Mouse (Mus musculus) kidney, embryonic 15.5 days (tissue): ENCODE measurements around the gene Gpc5. TPM values are rescaled to one million over a fixed set of nuclear protein-coding genes. Genes with fewer than 3 reads are reported as not detected.
A peak's percentile ranks its signal among the peaks of the same experiment; 100 is the strongest.

Experiments
- ATAC-seq: fragments of 200-750 bp; cut with Nextera tagmentation; replicated peaks from 2 replicates; pipeline ENCODE4 v1.8.0; 2017; ENCODE audit warnings: moderate TSS enrichment; ENCODE audit not compliant: low FRiP score
- H3K27ac ChIP-seq: fragments of 300-500 bp; sonication (generic); 2 replicates; pipeline ENCODE4 v1.5.1; 2015; ENCODE audit warnings: mild to moderate bottlenecking, inconsistent platforms
- H3K27me3 ChIP-seq: fragments of 300-500 bp; sonication (generic); 2 replicates; pipeline ENCODE4 v1.6.1; 2015; ENCODE audit warnings: inconsistent platforms
- H3K36me3 ChIP-seq: fragments of 300-500 bp; sonication (generic); 2 replicates; pipeline ENCODE4 v1.6.1; 2015; ENCODE audit warnings: inconsistent platforms
- H3K4me1 ChIP-seq: fragments of 300-500 bp; sonication (generic); 2 replicates; pipeline ENCODE4 v1.6.1; 2015; ENCODE audit warnings: inconsistent platforms
- H3K4me2 ChIP-seq: fragments of 300-500 bp; sonication (generic); 2 replicates; pipeline ENCODE4 v1.6.1; 2015; ENCODE audit warnings: moderate library complexity, mild to moderate bottlenecking, inconsistent platforms
- H3K4me3 ChIP-seq: fragments of 300-500 bp; sonication (generic); replicated peaks from 2 replicates; pipeline ENCODE4 v1.5.1; 2015; ENCODE audit warnings: mild to moderate bottlenecking, inconsistent platforms
- H3K9ac ChIP-seq: fragments of 300-500 bp; sonication (generic); 2 replicates; pipeline ENCODE4 v1.6.1; 2015; ENCODE audit warnings: mild to moderate bottlenecking, inconsistent platforms
- H3K9me3 ChIP-seq: fragments of 300-500 bp; sonication (generic); replicated peaks from 2 replicates; pipeline ENCODE4 v1.6.1; 2016; ENCODE audit warnings: inconsistent platforms
- WGBS: fragments of 180-500 bp; shearing (Covaris S2); methylation state at CpG from one replicate; pipeline ENCODE4 v1.1.7; 2015; ENCODE audit warnings: mixed read lengths; 5-methylcytosine and 5-hydroxymethylcytosine counted together
- polyA plus RNA-seq: library from polyadenylated mRNA; unstranded; fragments of >200 nt; fragmentation: Nextera tagmentation; extraction: Ambion mirVana; gene quantifications from 2 replicates; pipeline ENCODE4 v1.2.1, GENCODE M21; 2015

Gene Gpc5
- polyA plus RNA-seq, 1 experiment from 2014 or later = 11.1 TPM

DNA sequence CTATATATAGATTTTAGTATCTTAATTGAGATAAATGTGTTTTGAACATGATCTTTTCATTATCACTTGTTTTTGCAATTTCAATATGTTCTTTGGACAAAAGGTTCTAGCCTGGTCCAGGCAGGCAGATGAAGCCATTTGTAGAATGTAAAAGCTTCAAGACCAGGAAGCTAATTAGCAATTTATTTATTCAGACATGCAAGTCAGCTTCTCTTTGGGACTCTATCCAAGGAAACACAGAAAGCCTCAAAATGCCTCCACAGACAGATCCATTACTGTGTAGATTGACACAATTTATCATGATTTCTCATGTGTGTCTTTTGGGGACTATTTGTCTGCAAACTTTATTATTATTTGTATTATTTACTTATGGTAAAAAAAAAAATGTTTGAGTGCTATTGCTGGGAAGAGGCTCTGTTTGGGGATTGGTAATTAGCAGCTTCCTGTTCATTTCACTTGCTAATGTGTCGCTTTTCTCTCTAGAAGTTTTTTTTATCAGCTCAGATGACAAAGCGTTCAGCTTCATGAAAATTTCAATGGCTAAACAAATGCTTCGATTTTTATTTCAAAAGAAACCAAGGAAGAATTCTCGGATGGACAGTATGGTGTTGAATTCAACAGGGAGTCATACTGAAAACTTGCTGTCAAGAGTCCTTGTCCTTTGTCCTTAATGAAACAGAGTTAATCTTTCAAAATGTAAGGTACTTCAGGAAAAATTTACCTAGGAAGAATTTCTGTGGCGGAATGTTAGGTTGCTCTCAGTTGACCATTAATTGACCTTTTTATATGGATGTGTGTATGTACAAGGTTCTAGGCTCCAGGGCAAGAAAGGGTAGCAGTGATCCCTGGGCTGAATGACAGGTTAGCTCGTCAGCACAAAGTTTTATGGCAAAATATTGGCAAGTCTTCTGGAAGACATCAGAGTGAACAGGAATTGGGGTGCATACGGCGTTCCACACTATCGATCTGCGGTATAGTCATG is 353.1 kb downstream of the Gpc5 start:
- H3K9ac ChIP-seq = no peak overlapping the region
- no peak overlapping the region for H3K27ac ChIP-seq
- no peaks in the 10 kb centered on the region for H3K4me1 ChIP-seq
- no peak overlapping the region for H3K4me2 ChIP-seq
- H3K27me3 ChIP-seq = no peaks in the 10 kb centered on the region
- ATAC-seq = no peak
- H3K36me3 ChIP-seq = no peaks in the 10 kb centered on the region
- H3K4me3 ChIP-seq = no peak overlapping the region
- 74% methylated on average over 10 of the region's 10 CpGs for WGBS
- no peaks in the 10 kb centered on the region for H3K9me3 ChIP-seq

DNA sequence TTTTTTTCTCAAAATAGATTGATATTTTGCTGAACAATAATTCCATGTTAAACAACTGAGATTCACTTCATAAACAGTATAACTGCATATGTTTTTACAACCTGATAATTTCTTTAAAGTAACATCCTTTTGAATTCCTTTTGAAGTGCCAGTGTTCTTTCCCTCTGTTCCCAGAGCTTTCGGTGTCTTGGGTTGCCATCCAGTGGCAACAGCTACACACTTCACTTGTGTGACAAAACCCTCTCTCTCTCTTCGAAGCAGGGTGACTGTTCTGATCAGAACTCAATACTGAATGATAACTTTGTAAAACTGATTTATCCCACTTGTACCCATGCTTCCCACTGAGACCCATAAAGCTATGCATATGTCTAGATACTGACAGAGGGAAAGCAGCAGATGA is 358.9 kb downstream of the Gpc5 start:
- no peak for ATAC-seq
- 67% methylated on average over 2 of the region's 2 CpGs for WGBS
- Histone ChIP-seq H3K9ac (no peak overlapping the region), H3K9me3 (no peaks in the 10 kb centered on the region), H3K4me3 (no peak overlapping the region), H3K27ac (no peak overlapping the region), H3K4me1 (no peaks in the 10 kb centered on the region), H3K36me3 (no peaks in the 10 kb centered on the region), H3K4me2 (no peak overlapping the region), H3K27me3 (no peaks in the 10 kb centered on the region)

DNA sequence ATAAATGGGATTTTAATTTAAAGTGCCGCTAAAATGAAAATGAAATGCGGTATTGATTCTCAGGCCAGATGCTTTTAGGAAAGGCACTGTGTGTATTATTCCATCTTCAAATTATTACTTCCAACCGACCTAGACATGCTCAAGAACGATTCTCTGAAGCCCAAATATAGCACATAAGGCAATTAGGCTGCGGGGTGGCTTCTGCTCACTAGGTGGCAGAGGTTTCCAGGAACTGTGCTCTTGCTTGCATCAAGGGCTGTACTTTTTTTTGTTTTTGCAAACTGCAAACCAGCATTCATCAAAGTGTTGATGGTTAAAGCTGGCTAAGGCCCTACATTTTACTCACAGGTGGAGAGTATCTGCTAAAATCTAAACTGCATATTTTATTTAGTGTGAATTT is 375.9 kb downstream of the Gpc5 start:
- no peak for ATAC-seq
- no peak overlapping the region for H3K4me2 ChIP-seq
- no peak overlapping the region for H3K27ac ChIP-seq
- no peak overlapping the region for H3K9ac ChIP-seq
- no peaks in the 10 kb centered on the region for H3K36me3 ChIP-seq
- no peaks in the 10 kb centered on the region for H3K9me3 ChIP-seq
- no peaks in the 10 kb centered on the region for H3K4me1 ChIP-seq
- WGBS = 61% methylated on average over 5 of the region's 5 CpGs
- H3K27me3 ChIP-seq = no peaks in the 10 kb centered on the region
- no peak overlapping the region for H3K4me3 ChIP-seq

DNA sequence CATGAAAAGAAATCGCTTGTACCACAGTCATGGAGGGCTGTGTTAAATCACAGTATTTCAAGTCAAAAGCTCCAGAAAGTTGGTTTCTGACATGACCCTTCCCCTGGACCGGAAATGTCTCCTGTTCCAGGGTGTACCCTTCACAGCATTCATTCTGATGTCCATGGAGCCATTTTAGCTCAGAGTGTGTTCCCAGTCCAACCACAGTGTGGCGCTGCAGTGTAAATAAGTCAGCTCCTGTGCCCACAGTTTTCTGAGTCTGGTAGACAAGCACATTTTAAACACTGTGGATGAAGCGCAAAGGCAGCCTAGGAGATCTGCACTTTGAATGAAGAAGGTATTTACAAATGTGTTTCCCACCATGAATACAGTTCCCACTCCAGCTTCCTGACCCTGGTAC is 383.2 kb downstream of the Gpc5 start:
- H3K4me1 ChIP-seq = no peaks in the 10 kb centered on the region
- no peaks in the 10 kb centered on the region for H3K36me3 ChIP-seq
- 0 out of 2 replicates have a peak, but pooled peaks have one; percentile 22 for ATAC-seq
- H3K27ac ChIP-seq = no peak overlapping the region
- 45% methylated on average over 4 of the region's 4 CpGs for WGBS
- H3K9ac ChIP-seq = no peak overlapping the region
- H3K9me3 ChIP-seq = no peaks in the 10 kb centered on the region
- no peak overlapping the region for H3K4me2 ChIP-seq
- H3K27me3 ChIP-seq = no peaks in the 10 kb centered on the region
- no peak overlapping the region for H3K4me3 ChIP-seq

DNA sequence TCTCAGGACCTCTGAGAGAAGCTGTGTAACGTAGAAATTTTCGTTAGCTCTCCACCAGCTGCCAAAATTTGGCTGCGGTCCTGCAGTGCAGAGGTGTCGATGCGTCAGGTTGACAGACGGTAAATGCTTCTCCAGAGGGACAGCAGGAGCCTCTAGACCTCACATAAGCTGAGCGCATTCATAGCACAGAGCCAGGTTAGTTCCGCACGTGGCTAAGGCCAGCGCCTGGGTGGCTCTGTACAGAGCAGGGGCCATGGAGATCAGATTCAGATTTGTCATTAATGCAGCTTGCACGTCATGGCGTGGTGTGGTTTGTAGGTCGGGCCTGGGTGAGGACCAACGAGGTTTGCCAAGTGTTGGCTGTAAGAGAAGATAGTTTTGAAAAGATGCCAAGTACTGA is 385.3 kb downstream of the Gpc5 start:
- Histone ChIP-seq H3K36me3 (no peaks in the 10 kb centered on the region), H3K9ac (no peak overlapping the region), H3K4me2 (no peak overlapping the region), H3K4me3 (no peak overlapping the region), H3K4me1 (no peaks in the 10 kb centered on the region), H3K9me3 (no peaks in the 10 kb centered on the region), H3K27ac (no peak overlapping the region), H3K27me3 (no peaks in the 10 kb centered on the region)
- no peak for ATAC-seq
- WGBS = 57% methylated on average over 14 of the region's 14 CpGs

DNA sequence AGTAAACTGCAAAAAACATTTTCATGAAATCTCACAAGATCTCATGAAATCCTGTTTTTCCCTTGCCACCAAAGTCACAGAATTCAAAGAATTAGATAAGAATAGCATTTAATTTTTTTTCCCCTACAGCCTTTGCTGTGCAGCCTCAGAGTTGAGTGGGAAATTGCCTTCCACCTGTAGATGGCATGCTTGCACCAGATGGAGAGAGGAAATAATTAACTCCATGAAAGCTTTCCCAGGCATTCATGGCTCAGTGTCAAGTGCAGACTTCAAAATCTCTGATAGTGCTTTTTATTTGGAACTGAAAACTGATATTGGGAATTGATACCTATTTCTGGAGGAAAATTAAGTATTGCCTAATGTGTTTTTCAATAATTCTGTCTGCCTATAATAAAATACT is 393.1 kb downstream of the Gpc5 start:
- no peak overlapping the region for H3K9ac ChIP-seq
- H3K4me3 ChIP-seq = no peak overlapping the region
- H3K27ac ChIP-seq = no peak overlapping the region
- ATAC-seq = no peak; the same call in 1 of the 2 replicates
- H3K36me3 ChIP-seq = no peaks in the 10 kb centered on the region
- H3K4me2 ChIP-seq = no peak overlapping the region
- no peaks in the 10 kb centered on the region for H3K4me1 ChIP-seq
- no peaks in the 10 kb centered on the region for H3K27me3 ChIP-seq
- H3K9me3 ChIP-seq = no peaks in the 10 kb centered on the region

DNA sequence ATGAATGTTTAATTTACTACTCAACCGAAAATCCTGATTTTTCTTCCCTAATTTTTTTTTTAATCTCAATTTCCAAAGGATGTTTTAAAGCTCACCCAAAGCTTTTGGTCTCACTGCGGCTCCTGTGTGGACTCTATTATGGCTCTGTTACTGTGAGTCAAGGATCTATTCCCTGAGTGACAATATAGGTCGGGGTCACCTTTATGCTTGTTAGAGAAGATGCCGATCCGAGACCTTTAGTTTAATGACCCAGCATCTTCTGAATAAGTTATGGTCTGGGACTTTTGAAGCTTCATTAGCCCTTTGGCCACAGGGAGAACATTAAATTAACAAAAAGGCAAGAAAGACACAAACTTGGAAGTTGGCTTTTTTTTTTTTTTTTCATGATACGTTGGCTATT is 408.8 kb downstream of the Gpc5 start:
- Histone ChIP-seq H3K4me1 (no peaks in the 10 kb centered on the region), H3K9ac (no peak overlapping the region), H3K4me3 (no peak overlapping the region), H3K27me3 (no peaks in the 10 kb centered on the region), H3K27ac (no peak overlapping the region), H3K9me3 (no peaks in the 10 kb centered on the region), H3K4me2 (no peak overlapping the region), H3K36me3 (no peaks in the 10 kb centered on the region)
- ATAC-seq = no peak
- 57% methylated on average over 6 of the region's 6 CpGs for WGBS

DNA sequence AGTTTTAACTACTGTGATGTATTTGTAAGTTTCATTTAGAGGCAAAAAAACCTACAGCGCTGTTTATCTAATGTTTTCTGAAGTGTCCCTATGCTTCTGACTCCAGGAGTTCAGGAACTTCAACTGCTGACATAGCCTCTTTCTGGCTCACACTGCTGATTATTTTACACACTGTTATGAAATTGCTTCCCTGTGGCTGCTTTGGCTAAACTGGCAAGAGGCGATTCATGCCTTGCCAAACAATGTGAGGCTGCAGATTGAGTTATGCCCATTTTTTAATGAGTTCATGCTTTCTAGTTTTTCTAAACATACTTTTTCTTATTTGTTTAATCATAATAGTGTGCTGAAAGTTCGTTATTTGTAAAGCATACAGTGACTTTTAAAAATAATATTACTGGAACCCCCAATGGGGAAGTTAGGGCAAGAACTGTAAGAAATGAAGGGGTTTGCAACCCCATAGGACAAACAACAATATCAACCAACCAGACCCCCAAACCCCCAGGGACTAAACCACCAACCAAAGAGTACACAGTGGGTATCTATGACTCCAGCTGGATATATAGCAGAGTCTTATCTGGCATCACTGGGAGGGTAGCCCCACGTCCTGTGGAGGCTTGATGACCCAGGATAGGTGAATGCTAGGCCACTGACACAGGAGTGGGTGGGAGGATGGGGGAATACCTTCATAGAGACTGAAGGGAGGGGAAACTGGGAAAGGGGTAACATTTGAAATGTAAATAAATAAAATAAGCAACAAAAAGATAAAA is 454.7 kb downstream of the Gpc5 start:
- no peak for ATAC-seq
- Histone ChIP-seq H3K4me2 (no peak overlapping the region), H3K4me3 (no peak overlapping the region), H3K4me1 (no peaks in the 10 kb centered on the region), H3K27me3 (no peaks in the 10 kb centered on the region), H3K9ac (no peak overlapping the region), H3K36me3 (no peaks in the 10 kb centered on the region), H3K27ac (no peak overlapping the region), H3K9me3 (no peaks in the 10 kb centered on the region)
- 74% methylated on average over 4 of the region's 4 CpGs for WGBS

DNA sequence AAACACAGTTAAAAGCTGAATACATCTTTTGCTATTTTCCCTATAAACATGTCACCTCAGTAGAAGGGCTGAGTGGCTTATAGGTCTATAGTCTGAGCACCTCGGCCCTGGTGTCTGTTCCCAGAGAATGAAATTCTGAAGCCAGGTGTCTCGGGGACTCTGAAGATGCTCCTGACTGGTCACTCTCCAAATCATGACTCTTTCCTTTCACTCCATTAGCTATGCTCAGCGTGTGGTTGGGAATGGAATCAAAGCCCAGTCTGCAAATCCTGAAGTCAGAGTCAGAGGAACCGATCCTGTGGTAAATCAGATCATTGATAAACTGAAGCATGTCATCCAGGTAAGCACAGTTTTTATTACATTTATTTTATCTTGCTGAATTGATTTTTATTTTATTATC is 460.0 kb downstream of the Gpc5 start:
- no peak overlapping the region for H3K4me3 ChIP-seq
- no peaks in the 10 kb centered on the region for H3K4me1 ChIP-seq
- 79% methylated on average over 4 of the region's 4 CpGs for WGBS
- no peaks in the 10 kb centered on the region for H3K27me3 ChIP-seq
- no peak overlapping the region for H3K9ac ChIP-seq
- H3K4me2 ChIP-seq = no peak overlapping the region
- H3K9me3 ChIP-seq = no peaks in the 10 kb centered on the region
- H3K27ac ChIP-seq = no peak overlapping the region
- no peak for ATAC-seq
- no peaks in the 10 kb centered on the region for H3K36me3 ChIP-seq

DNA sequence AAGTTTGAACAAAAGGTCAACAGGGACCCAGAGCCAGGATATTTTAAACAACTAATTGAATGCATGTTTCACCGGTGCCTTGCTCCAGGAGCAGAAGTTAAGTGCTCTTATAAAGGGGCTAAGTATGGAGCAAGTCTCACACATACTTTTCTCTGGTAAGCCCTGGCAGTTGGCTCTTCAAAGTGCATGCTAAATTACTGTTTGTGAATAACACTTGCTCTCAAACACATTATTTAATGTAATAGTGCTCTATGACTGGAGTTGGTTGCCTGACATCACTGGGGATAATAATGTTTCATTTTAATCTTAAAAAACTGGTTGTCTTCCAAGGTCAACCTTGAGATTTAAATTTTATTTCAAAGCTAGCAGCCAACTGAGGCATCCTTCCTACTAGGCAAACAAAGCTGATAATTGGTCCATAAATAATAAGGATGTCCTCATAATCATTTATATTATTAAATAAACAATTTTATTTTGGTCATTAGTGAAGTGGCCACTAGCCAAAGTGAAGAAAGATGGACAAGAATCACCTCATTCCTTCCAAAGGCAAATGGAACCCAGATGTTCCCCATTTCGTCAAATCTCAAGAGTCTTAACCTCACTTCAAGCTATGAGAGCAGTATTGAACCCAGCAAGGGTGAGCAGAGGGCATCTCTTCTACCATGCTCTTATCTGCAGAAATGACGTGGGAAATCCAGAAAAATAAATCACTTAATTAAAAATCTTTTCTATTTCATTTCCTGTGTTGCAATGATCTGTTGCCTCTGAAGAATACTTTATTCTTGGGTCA is 488.6 kb downstream of the Gpc5 start:
- Histone ChIP-seq H3K9me3 (no peaks in the 10 kb centered on the region), H3K4me1 (no peaks in the 10 kb centered on the region), H3K27ac (no peak overlapping the region), H3K36me3 (no peaks in the 10 kb centered on the region), H3K27me3 (no peaks in the 10 kb centered on the region), H3K4me3 (no peak overlapping the region), H3K9ac (no peak overlapping the region), H3K4me2 (no peak overlapping the region)
- ATAC-seq = peak; percentile 43; the same call in 1 of the 2 replicates
- 59% methylated on average over 3 of the region's 3 CpGs for WGBS

DNA sequence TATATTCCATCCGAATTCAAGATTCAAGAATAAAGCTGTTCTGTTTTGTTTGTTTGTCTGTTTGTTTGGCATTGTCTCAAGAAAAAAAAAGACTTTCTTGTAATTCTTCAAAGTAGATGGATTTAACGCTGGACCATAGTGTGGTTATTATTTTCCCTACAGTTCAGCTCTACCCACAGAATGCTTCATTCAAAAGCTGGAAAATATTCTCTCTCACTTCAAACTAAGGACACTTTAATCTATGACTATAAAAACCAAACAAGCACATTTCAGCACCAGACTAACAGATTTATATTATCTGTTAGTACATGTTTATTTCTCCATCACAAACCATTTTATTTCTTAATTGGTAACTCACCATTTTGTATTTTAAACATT is 489.2 kb downstream of the Gpc5 start:
- WGBS = 77% methylated on average over 2 of the region's 2 CpGs
- no peaks in the 10 kb centered on the region for H3K9me3 ChIP-seq
- H3K27me3 ChIP-seq = no peaks in the 10 kb centered on the region
- H3K4me1 ChIP-seq = no peaks in the 10 kb centered on the region
- H3K27ac ChIP-seq = no peak overlapping the region
- H3K36me3 ChIP-seq = no peaks in the 10 kb centered on the region
- H3K4me2 ChIP-seq = no peak overlapping the region
- no peak for ATAC-seq
- no peak overlapping the region for H3K9ac ChIP-seq
- no peak overlapping the region for H3K4me3 ChIP-seq
